Mouse (Mus musculus): ENCODE results near the gene Fgf15. TPM values are rescaled to one million over a fixed set of nuclear protein-coding genes. Genes with fewer than 3 reads are reported as not detected.

The Fgf15 gene
- total RNA-seq, 2 experiments from 2014 or later, result not detected

- no peak for ATAC-seq (replicated peaks; ENCODE audit: poor library complexity)
Measured at GRCm38 (mm10) chr7:144928889-144929210, 32.5 kb downstream of the Fgf15 start.

- no peak for ATAC-seq (replicated peaks; ENCODE audit: poor library complexity)
Measured at GRCm38 (mm10) chr7:144929506-144929905, 33.2 kb downstream of the Fgf15 start.

- no peak for ATAC-seq (replicated peaks; ENCODE audit: poor library complexity)
Measured at GRCm38 (mm10) chr7:144929931-144930330, 33.6 kb downstream of the Fgf15 start.

- ATAC-seq (replicated peaks; ENCODE audit: poor library complexity), result no peak; the same call in 1 of the 2 replicates
Measured at GRCm38 (mm10) chr7:144931778-144932177, 35.4 kb downstream of the Fgf15 start.

GRCm38 (mm10) chr7:144932389-144932937, 36.1 kb downstream of the Fgf15 start:
- peak; percentile 29 for ATAC-seq (replicated peaks; ENCODE audit: poor library complexity)

DNA sequence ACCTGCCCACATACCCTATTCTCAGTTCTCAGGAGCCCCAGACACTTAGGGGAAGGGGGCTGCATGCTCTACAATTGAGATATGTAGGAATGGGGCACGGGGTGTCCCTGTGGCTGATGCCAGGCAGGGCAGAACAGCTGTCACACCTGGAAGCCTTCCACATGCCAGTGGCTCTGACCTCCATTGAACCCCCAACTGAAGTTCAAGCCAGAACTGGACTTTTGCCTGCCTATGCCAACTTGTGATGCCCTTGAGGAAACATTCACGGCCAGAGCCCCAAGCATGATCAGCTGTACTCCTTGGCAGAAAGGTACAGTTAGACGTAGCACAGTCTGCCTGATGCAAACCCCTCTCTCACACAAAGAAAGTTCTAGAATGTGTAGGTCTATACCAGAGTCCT, 37.0 kb downstream of the Fgf15 start:
- no peak for ATAC-seq (replicated peaks; ENCODE audit: poor library complexity)

DNA sequence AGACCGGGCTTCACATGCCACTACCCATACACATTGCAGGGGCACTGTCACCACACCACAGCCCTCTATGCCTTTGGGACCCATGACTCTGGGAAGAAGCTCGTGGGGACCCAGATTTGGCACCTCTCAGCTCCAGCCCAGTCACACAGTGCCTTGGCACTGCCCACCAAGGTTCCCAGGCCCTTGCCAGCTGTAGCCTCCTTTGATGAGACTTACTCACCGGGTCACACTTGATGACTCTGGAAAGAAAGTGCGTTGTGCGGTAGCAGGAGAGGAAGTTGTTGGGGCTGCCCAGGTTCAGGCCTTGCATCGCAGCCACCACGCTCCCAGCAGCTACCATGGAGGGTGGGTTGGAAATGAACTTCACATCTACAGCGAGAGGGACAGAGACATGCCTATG, 37.5 kb downstream of the Fgf15 start:
- no peak for ATAC-seq (replicated peaks; ENCODE audit: poor library complexity)

DNA sequence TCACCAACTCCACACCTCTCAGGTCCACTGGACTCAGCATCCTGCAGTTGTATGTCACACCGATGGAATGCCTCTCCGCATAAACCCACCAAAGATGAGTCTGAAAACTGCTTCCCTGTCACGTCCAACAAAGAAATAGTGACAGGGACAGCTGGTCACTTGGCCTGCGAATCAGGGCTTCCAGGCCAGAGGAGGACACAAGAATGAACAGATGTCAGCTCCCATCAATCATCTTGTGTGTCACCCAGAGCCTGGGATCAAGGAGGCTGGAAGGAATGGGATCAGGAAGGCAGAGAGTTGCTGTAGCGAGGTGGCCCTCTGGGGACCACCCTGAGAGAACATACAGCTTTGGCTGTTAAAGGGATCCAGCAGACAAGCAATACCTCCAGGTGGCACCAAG, 38.6 kb downstream of the Fgf15 start:
- ATAC-seq (replicated peaks; ENCODE audit: poor library complexity), result no peak

- 0 out of 2 replicates have a peak, but pooled peaks have one; percentile 14 for ATAC-seq (replicated peaks; ENCODE audit: poor library complexity)
Measured at GRCm38 (mm10) chr7:144935563-144935962, 39.2 kb downstream of the Fgf15 start.

GRCm38 (mm10) chr7:144936311-144936880, 40.1 kb downstream of the Fgf15 start:
- ATAC-seq (replicated peaks; ENCODE audit: poor library complexity), result no peak

DNA sequence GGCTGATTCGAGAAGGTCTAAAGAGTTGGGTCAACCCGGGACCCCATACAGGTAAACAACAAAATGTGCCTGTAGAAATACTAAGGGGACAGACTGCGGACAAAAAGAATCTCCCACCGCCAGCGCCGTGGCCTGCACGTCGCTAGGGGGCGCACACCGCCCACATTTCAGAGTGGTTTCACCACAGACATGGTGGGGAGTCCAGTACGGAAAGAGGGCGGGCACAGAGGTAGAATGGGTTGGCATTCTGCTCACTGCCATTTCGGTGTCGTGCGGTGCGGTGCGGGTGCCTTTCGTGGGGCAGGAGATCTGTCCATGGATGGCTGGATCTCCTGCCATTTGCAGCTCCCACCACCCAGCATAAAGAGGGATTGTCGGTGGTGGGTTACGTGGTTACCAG, 41.2 kb downstream of the Fgf15 start:
- peak; percentile 74 for ATAC-seq (replicated peaks; ENCODE audit: poor library complexity)

DNA sequence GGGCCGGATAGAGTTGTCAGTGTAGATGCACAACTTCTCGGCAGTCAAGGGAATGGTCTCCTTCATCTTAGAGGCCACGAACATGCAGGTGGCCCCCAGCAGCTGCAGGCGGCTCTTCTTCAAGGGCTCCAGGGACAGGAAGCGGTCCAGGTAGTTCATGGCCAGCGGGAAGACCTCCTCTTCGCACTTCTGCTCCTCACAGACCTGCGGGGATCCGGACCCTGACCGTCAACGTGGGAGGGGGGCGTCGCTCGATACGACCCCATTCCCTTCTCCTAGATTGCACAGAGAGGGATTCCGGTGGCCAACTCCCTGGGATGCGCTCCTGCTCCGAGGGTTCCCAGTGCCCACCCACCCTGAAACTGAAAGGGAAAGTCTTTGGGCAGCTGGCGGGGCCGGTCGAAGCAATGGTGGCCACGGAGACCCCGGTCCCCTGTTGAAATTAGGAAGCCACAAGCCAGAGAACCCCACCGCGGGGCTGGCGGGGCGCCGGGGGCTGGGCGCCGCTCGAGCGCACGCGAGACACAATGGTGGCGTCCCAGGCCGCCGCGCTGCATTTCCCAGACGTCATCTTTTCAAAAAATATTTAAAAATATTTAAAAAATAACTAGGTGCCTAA, 41.7 kb downstream of the Fgf15 start:
- ATAC-seq (replicated peaks; ENCODE audit: poor library complexity), result no peak; the same call in 1 of the 2 replicates

DNA sequence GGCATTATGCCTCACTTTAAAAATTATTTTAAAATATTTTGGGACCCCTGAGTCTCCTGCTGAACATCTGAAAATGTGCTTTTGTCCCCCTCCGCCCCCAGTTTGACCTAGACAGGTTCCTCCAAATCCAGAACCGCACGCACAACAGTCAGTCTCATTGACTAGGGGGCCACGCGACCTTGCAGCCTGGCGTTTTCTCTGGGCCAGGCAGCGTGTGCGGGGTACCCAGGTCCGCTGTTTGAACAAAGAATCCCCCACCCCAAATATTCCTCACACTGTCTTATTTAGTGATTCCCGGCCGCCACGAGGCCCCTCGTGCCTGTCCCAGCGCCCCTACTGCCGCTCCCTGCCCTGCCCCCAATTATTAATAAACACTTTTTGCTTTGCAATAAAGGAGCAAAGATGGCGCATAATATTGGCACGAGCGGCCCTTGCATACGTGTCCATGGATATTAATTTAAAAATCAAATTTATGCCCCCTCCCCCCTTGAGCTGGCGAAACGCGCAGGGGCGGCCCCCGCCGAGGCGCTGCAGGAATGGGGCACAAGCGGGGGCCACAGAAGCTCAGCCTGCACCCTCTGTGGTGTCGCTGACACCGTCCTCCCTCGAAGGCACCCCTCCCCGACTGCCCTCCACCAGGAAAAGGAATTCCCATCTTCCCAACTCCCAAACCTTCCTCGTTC, 42.5 kb downstream of the Fgf15 start:
- ATAC-seq (replicated peaks; ENCODE audit: poor library complexity), result no peak

DNA sequence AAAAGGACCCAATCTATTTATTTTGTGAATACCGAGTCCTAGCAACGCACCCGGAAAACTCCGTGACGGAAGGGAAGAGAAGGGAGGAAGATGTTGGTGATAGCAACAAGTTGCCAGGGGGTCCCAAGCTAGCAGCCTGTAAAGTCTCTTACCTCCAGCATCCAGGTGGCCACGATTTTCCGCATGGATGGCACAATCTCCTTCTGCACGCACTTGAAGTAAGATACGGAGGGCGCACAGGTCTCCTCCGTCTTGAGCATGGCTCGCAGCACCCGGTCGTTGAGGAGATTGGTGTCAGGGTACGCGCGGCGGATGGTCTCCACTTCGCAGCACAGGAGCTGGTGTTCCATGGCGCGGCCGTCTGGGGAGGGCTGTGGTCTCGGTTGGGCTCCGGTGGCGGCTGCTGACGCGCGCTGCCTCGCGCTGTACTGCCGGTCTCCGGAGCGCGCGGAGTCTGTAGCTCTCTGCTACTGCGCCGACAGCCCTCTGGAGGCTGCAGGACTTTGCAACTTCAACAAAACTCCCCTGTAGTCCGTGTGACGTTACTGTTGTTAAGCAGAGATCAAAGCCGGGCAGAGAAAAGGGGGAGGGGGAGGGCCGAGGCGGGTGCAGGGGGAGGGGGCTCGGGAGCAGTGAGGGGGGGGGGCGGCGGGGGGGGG, 43.1 kb downstream of the Fgf15 start, which contains the start of gene Ccnd1:
TSS of gene Ccnd1 (minus strand) at position 582 of the 659 bp plus-strand sequence.
- peak; percentile 23 for ATAC-seq (replicated peaks; ENCODE audit: poor library complexity)

GRCm38 (mm10) chr7:144940003-144940571, 43.8 kb downstream of the Fgf15 start:
- ATAC-seq (replicated peaks; ENCODE audit: poor library complexity), result no peak

DNA sequence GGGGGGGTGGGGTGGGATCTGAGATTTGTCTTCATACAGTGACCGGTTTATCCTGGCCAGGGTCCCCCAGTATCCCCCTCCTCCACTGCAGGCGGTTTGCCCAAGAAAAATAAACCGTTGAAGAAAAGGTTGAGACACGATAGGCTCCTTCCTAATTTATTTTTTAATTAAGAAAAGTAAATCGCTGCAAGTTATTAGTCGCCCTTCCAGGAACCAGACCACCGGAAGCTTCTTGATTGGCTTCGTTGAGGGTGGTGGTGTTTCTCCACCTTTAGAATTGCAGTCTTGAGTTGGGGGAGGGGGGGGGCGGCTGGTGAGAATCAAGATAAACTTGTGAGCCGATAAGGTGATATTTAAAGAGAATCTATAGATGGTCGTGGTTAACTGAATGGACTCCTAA, 44.3 kb downstream of the Fgf15 start:
- no peak for ATAC-seq (replicated peaks; ENCODE audit: poor library complexity)

- ATAC-seq (replicated peaks; ENCODE audit: poor library complexity), result peak; percentile 46
Measured at GRCm38 (mm10) chr7:144941242-144941831, 45.0 kb downstream of the Fgf15 start.

DNA sequence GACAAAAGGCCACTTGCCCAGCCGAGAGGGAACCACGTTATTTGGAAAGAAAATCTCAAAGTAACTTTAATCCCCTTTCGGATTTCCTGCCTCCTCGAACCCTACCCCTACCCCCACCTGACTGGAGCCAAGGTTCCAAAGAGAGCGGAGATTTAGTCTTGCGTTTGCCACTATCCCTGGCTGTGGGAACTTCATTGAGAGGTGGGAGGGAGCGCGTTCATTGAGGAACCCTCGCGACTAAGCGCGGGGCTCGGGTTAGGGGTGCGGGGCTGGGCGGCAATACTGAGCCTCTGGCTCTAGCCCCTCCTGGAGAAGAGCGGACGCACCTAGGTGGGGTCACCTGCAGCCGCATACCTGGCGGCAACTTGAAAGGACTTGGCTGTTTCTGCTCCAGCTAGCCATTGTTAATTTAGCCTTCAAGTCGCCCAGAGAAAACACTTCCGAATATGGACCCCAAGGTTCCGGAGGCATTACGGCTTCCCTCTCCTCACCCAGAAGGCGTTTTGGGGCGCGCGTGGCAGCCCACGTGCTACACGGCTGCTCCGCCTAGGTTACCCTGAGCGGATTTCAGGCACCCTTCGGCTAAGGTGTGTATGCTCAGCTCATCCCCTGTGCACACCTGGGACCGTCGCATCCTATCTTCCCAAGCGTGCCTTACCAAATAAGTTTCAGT, 45.9 kb downstream of the Fgf15 start:
- no peak for ATAC-seq (replicated peaks; ENCODE audit: poor library complexity)

DNA sequence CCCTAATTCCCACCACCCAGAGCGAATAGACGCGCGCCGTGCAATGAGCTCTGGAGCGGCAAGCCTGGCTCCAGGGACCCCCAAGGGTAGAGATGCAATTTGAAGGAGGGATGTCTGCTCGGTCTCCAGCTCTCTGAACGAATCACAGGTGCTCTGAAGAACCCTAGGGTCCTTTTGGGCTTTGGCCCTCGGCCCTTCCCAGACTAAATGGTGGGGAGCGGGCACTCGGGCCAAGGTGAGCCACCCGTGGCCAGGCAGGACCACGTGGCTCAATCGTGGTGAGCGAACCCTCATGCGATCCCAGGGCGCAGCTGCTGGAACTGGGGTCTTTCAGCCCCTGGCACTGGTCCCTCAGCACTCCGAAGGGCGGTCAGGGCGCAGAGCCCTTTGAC, 46.4 kb downstream of the Fgf15 start:
- no peak for ATAC-seq (replicated peaks; ENCODE audit: poor library complexity)

GRCm38 (mm10) chr7:144943254-144943653, 46.9 kb downstream of the Fgf15 start:
- peak; percentile 69 for ATAC-seq (replicated peaks; ENCODE audit: poor library complexity)

All from megakaryocyte progenitor cell, adult 5-6 weeks (primary cell).